Mouse (Mus musculus) testis, adult 2 months (tissue): Measurements from ENCODE around the gene Ss18l1. TPM values are rescaled to one million over a fixed set of nuclear protein-coding genes. Genes with fewer than 3 reads are reported as not detected.

ENCODE experiments used
- H3K27ac ChIP-seq: fragments of 200-500 bp; 2 replicates; pipeline ENCODE4 v1.5.1; 2012; ENCODE audit warnings: low read depth, low read length; ENCODE audit not compliant: control insufficient read depth, insufficient read depth
- H3K27me3 ChIP-seq: fragments of 200-500 bp; 2 replicates; pipeline ENCODE4 v1.6.1; 2012; ENCODE audit warnings: mild to moderate bottlenecking, low read length, moderate library complexity; ENCODE audit not compliant: control insufficient read depth, insufficient read depth
- H3K36me3 ChIP-seq: fragments of 200-500 bp; 2 replicates; pipeline ENCODE4 v1.6.1; 2012; ENCODE audit warnings: mild to moderate bottlenecking, low read length; ENCODE audit not compliant: control insufficient read depth, insufficient read depth
- H3K4me1 ChIP-seq: fragments of 200-500 bp; 2 replicates; pipeline ENCODE4 v1.6.1; 2012; ENCODE audit warnings: low read length; ENCODE audit not compliant: control insufficient read depth, insufficient read depth
- H3K4me3 ChIP-seq: fragments of 200-500 bp; 2 replicates; pipeline ENCODE4 v1.5.1; 2012; ENCODE audit warnings: low read depth, mild to moderate bottlenecking, low read length, moderate library complexity, mixed read lengths; ENCODE audit not compliant: control insufficient read depth
- CTCF ChIP-seq: fragments of 200-500 bp; IDR thresholded peaks from 2 replicates; pipeline ENCODE4 v1.5.1; 2012; ENCODE audit warnings: low read depth, mild to moderate bottlenecking, inconsistent platforms, low read length, moderate library complexity; ENCODE audit not compliant: control insufficient read depth, insufficient read depth, insufficient replicate concordance
- POLR2A ChIP-seq: fragments of 200-500 bp; IDR thresholded peaks from 2 replicates; pipeline ENCODE4 v1.6.1; 2012; ENCODE audit warnings: low read depth, mild to moderate bottlenecking, inconsistent platforms, low read length, moderate library complexity; ENCODE audit not compliant: control insufficient read depth
- polyA plus RNA-seq: library from polyadenylated mRNA; depleted of rRNA; stranded (reverse); fragments of >200 nt; gene quantifications from 2 replicates; pipeline ENCODE4 v1.2.3, GENCODE M21; 2012

Ss18l1 gene
- polyA plus RNA-seq, 1 experiment: 4.0 TPM

GRCm38 (mm10) chr2:180050986-180051385 is 8.7 kb downstream of the Ss18l1 start:
- H3K27me3 ChIP-seq: no peaks in the 10 kb centered on the region
- no peaks in the 10 kb centered on the region for H3K36me3 ChIP-seq
- H3K27ac ChIP-seq: no peak overlapping the region

DNA sequence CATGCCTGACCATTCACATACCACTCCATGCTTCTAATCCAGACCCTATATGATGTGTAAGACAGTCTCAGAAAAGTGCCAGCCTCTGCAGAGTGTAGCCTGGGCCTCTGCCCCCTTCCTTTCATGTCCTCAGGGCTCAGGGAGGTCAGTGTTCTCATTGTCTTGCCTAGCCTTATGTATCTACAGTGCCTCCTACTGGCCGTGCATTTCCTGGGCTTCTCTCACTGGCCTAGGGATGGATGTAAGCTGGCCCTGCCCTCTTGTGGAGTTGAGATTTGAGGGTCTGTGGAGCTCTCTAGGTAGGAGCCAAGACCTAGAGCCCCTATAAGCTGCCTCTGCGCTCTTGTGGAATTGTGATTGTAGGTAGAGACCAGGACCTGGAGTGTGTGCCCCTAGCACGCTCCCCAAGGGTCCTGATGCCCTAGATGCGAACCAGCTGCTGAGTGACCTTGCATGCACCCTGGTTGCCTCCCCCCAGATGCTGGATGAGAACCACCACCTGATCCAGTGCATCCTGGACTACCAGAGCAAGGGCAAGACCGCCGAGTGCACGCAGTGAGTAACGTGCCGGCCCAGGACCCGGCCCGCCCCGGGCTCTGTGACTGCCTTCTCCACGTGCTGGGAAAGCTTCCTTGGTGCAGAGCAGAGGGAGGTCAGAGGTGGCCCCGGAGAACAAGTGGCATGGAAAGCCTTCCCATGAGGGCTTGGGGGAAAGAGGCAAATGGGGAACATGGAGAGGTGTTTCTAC is 9.9 kb downstream of the Ss18l1 start:
- H3K4me1 ChIP-seq: no peaks in the 10 kb centered on the region
- no peak overlapping the region for H3K4me3 ChIP-seq
- H3K27me3 ChIP-seq: no peaks in the 10 kb centered on the region
- peak; percentile 22; the same call in 1 of the 2 replicates for TF ChIP-seq CTCF
- TF ChIP-seq POLR2A: no peak
- no peak overlapping the region for H3K27ac ChIP-seq
- no peaks in the 10 kb centered on the region for H3K36me3 ChIP-seq

More at GRCm38 (mm10) chr2:180050986-180051385, 8.7 kb downstream of the Ss18l1 start:
- TF ChIP-seq POLR2A (no peak), CTCF (peak; percentile 78; the same call in 1 of the 2 replicates)
- Histone ChIP-seq H3K4me3 (no peak overlapping the region), H3K4me1 (no peaks in the 10 kb centered on the region)

DNA sequence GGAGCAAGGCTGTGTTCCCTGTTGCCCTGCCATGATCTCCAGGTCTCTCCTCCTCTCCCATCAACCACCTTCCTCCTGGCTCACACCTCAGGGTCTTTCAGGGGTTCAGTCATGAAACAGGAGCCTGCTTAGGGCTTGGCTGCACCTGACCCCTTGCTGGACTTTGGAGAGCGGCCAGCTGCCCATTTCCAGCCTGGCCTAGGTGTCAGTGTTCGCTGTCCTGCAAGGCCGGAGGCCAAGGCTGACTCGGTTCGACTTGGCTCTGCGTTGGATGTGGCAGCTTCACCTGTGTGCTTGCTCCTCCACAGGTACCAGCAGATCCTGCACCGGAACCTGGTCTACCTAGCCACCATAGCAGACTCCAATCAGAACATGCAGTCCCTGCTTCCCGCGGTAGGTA is 10.7 kb downstream of the Ss18l1 start:
- no peaks in the 10 kb centered on the region for H3K4me1 ChIP-seq
- no peak overlapping the region for H3K4me3 ChIP-seq
- TF ChIP-seq CTCF (no peak), POLR2A (no peak)
- no peaks in the 10 kb centered on the region for H3K36me3 ChIP-seq
- H3K27me3 ChIP-seq: no peaks in the 10 kb centered on the region
- H3K27ac ChIP-seq: no peak overlapping the region

- TF ChIP-seq CTCF (no peak), POLR2A (no peak)
- Histone ChIP-seq H3K27me3 (no peaks in the 10 kb centered on the region), H3K4me1 (no peaks in the 10 kb centered on the region), H3K36me3 (no peaks in the 10 kb centered on the region), H3K4me3 (no peak overlapping the region), H3K27ac (no peak overlapping the region)
Measured at GRCm38 (mm10) chr2:180063338-180064131, 21.2 kb downstream of the Ss18l1 start.

- no peak for TF ChIP-seq POLR2A
- no peak for TF ChIP-seq CTCF
- no peaks in the 10 kb centered on the region for H3K27me3 ChIP-seq
- H3K4me1 ChIP-seq: peaks cover 8% of the 10 kb centered on the region
- H3K27ac ChIP-seq: peak overlapping the region; percentile 68
- no peaks in the 10 kb centered on the region for H3K36me3 ChIP-seq
- peak overlapping the region; percentile 95 for H3K4me3 ChIP-seq
Measured at GRCm38 (mm10) chr2:180069770-180070480, 27.6 kb downstream of the Ss18l1 start.

- Histone ChIP-seq H3K27me3 (no peaks in the 10 kb centered on the region), H3K4me1 (peaks cover 8% of the 10 kb centered on the region), H3K27ac (peak within 1 kb of the TSS; percentile 68), H3K4me3 (peak within 1 kb of the TSS; percentile 95), H3K36me3 (no peaks in the 10 kb centered on the region)
- TF ChIP-seq POLR2A: peak; percentile 91
- TF ChIP-seq CTCF: no peak
Measured at GRCm38 (mm10) chr2:180070481-180071453, 28.5 kb downstream of the Ss18l1 start, which contains the start of gene Mtg2. Mtg2 (plus strand) TSS chr2:180070588.
